Mouse (Mus musculus) left cerebral cortex, adult 2 months (tissue): Measurements from ENCODE around the gene Olfr876. TPM values are rescaled to one million over a fixed set of nuclear protein-coding genes. Genes with fewer than 3 reads are reported as not detected.
A peak's percentile ranks its signal among the peaks of the same experiment; 100 is the strongest.
"Not testable (repeated sequence)": the region's sequence is repeated elsewhere in the genome, so short reads cannot be mapped to it uniquely, and the experiment has no call there.

Experiments
- DNase-seq, 2 experiments: peaks; one replicate each; pipeline ENCODE4 v3.0.0; 2021 to 2022; ENCODE audit warnings: low spot score in 2 of 2, mixed read lengths in 1 of 2; ENCODE audit errors: extremely low spot score in 1 of 2
- H3K27ac ChIP-seq: fragments of 200-600 bp; 2 replicates; pipeline ENCODE4 v1.8.1; 2022
- H3K4me3 ChIP-seq: fragments of 200-600 bp; 2 replicates; pipeline ENCODE4 v1.8.1; 2022
- CTCF ChIP-seq: fragments of 200-600 bp; IDR thresholded peaks from 2 replicates; pipeline ENCODE4 v1.8.1; 2022; ENCODE audit warnings: antibody characterized with exemption, mild to moderate bottlenecking, moderate library complexity
- intact Hi-C: fragments of 180-260 bp; cut with DNase I; formaldehyde crosslinking; loops from one replicate; pipeline ENCODE4 v1.15.1; 2025
- long read RNA-seq, 2 experiments: library from polyadenylated mRNA; stranded (forward); transcript quantifications; one replicate each; pipeline ENCODE4 v2.0.0; 2021; ENCODE audit warnings: borderline mapping rate in 2 of 2
- total RNA-seq, 2 experiments: library from RNA; stranded (reverse); gene quantifications; 2 replicates each; pipeline ENCODE4 v1.2.3; 2021

The Olfr876 gene
- not detected for total RNA-seq
- long read RNA-seq, experiment 1, result 0 reads
- long read RNA-seq, experiment 2, result 0 reads

DNA sequence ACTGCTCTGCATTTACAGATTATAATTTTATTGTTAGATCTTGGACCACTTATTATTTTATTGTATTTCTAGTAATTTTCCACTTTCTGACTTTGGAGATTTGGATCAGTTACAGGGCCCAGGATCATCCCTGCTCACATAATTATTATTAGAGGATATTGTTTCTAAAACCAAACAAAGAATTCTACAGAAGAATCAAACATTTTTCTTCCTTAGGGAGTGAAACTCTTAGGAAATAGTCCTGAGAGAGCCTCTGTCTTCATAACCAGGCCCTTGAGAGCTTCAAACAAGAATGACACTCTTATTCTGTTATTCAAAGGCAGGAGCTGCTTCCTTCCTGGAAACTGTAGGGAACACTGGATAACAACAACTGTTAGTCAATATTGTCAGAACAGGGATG is at the start of gene Olfr876:
TSS of gene Olfr876 (plus strand) at position 301 of the 400 bp plus-strand sequence.
- TF ChIP-seq CTCF, result no peak
- no peak for DNase-seq
- Histone ChIP-seq H3K4me3 (no peak within 1 kb of the TSS), H3K27ac (no peak within 1 kb of the TSS)
- intact Hi-C loops, result no loop called here

DNA sequence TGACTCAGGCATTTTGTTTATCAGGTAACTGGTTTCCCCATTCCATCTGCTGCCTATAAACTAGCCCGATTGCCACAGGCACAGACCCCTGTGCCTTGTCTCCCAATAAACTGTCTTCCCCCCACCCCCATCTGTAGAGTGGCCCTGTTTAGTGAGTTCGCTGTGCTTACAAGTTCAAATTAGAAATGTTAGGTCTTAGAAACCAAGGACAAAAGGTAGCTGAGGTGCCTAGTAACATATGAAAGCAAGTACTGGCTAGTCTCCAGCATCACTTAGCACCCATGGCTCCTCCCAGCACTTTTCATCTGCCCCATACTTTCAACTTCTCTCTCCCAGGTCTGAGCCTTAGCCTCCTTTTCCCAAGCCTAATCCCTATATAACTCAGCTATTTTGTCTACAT is 41.1 kb upstream of the Olfr876 start:
- Histone ChIP-seq H3K4me3 (no peak overlapping the region), H3K27ac (no peak overlapping the region)
- intact Hi-C loops, result no loop called here
- no peak for DNase-seq
- no peak for TF ChIP-seq CTCF

DNA sequence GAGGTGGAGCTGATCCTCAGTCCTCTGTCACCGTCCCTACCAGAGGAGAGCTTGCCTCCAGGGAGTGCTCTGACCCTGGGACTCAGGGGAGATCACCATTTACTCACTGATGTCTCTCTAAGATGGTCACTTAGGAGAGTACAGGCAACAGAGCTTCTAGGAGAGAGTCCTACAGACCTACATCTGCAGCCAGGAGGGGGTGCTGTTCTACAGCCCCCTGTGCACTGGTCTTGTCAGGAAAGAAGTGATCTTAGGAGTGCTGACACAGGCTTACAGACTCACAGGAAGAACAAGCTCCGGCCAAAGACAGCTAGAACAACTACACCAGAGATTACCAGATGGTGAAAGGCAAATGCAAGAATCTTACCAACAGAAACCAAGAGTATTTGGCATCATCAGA is 40.3 kb upstream of the Olfr876 start:
- H3K27ac ChIP-seq, result no peak overlapping the region
- no peak overlapping the region for H3K4me3 ChIP-seq
- intact Hi-C loops, result no loop called here
- no peak; the same call in 1 of the 2 replicates for TF ChIP-seq CTCF
- DNase-seq, result no peak

DNA sequence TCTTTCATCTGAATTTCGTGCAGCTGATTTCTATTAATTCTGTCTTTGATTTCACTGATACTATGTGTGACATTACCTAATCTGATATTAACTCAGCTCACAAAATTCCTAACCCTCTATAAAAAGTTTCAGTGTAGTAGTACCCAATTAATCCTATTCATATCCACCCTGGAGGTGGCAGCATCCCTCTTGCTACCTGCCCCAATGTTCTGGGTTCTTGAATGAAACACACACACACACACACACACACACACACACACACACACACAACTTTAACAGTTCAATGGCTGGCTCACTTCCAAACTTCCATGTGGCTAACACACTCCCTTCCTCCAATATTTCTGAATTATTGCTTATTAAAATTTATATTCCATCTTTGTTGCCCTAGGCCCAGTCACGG is 32.2 kb upstream of the Olfr876 start:
- no peak for DNase-seq
- H3K27ac ChIP-seq, result no peak overlapping the region
- intact Hi-C loops, result no loop called here
- H3K4me3 ChIP-seq, result no peak overlapping the region
- TF ChIP-seq CTCF, result no peak

DNA sequence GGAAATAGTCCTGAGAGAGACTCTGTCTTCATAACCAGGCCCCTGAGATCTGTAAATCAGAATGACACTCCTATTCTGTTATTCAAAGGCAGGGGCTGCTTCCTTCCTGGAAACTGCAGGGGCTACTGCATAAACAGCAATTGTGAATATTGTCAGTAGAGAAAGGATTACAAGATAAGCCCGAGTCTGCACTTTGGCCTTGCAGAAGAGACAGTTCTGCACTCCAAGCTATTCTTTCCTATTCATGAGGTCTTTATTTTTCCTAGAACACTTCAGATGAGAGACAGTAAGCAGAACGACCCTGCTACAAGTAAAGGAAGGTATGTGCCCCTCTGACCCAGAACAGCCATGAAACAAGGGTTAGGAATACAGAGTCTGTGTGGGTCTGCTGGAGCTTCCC is 31.1 kb upstream of the Olfr876 start, which contains the start of gene Olfr875:
TSS of gene Olfr875 (plus strand) at position 99 of the 400 bp plus-strand sequence.
- intact Hi-C loops, result no loop called here
- no peak for TF ChIP-seq CTCF
- no peak within 1 kb of the TSS for H3K27ac ChIP-seq
- H3K4me3 ChIP-seq, result no peak within 1 kb of the TSS
- DNase-seq, result no peak

DNA sequence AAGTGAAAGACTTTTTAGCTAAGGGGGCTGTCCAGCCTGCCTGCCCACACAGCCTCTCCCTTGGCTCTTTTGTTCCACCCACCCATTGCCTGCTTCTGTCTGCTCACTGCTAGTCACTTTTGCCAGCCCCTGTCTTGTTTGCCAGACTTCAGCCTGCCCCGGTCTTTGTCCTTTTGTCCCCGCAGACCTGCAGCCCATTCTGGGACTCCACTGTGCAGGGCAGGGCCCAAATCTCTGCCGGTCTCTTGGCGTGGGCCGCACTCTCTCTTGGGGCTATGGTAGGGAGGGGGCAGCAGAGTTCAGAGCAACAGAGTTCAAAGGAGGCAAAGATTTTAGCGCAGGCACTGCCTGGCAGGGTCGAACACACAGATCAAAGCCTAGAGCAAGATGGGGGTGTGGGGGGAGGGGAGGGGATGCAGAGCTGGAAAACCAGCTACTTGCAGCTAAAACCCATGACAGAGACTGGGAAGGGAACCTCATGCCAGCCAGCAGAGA is 20.0 kb upstream of the Olfr876 start:
- intact Hi-C loops, result no loop called here
- Histone ChIP-seq H3K4me3 (peak overlapping the region; percentile 17; the same call in 1 of the 2 replicates), H3K27ac (no peak overlapping the region)
- no peak for TF ChIP-seq CTCF
- peak in 1 of 2 experiments; percentile 11 for DNase-seq

DNA sequence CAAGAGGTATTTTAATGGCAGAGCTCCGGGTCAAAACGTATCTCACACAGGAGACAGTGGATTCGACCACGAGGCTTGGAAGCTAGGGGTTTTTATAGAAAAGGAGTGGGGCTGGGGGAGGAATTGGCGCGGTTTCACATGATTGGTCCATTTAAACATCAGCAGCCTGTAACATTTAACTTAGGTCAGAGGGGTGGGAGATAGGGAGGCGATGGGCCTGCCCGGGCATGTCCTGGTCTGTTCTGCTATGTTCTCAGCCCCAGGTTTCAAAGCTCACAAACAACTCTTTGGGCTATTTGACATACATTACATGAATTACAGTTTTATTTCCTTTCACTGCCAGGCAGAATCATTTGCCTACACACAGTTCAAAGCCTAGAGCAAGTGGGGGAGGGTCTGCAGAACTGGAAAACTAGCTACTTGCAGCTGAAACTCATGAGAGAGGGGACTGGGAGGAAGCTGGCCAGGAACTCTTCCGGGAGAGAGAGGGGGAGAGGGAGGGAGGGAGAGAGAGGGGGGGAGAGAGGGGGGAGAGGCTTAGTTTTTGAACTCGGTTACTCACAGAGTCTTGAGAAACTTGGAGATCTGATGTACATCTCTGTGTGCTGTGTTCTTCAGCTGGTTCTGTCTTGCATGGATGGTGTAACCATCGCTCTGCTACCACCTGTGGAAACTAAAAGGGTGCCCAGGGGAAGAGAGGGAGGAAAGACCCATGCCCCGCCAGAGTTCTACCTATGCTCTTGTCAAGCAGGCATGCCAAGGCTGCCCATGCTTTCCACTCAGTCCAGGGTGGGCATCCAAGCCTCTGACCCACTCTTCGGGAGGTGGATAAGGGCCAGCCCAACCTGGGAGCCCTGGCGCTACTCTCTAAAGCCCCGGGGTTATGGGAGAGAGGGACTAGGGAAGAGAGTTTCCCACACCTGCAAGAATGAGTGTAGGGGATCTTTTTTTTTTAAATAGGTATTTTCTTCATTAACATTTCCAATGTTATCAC is 19.1 kb upstream of the Olfr876 start:
- H3K27ac ChIP-seq, H3K4me3 ChIP-seq, DNase-seq, intact Hi-C loops: not testable (repeated sequence)

DNA sequence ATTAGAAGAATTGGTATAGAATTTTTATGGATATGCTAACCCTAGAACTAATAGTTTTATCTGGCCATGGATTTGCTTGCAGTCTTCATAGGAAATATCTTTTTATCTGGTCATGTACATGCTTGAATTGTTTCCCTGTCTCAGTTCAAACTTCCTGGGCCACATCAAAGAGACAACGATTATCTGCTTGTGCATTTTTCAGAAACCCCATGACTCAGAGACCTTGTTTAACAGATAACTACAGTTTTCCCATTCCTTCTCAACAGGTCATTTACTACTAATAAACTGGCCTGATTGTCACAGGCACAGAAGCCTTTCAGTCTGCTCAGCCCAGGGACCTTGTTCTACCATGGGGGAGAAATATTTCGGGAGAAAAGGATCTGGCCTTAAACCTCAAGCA is 16.4 kb upstream of the Olfr876 start:
- no peak overlapping the region for H3K27ac ChIP-seq
- no peak for TF ChIP-seq CTCF
- DNase-seq, result no peak
- no peak overlapping the region for H3K4me3 ChIP-seq
- intact Hi-C loops, result no loop called here

DNA sequence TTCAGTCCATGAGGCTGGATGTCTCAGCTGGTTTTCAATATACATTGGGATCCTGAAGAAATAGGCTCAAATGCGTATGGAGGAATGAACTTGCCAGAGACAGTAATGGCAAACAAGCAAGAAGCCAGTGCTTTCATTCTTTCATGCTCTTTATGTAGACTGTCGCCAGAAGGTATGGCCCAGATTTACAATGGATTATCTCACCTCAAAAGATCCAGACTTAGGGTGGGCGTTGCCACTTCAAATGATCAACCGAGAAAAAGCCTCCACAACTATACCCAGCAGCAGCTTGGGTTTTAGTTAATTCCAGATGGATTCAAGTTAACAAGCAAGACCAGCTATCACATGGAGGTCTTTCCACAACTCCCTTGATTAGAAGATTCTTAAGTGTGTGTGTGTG is 776 bp upstream of the Olfr876 start:
- intact Hi-C loops, result no loop called here
- Histone ChIP-seq H3K4me3 (no peak overlapping the region), H3K27ac (no peak overlapping the region)
- TF ChIP-seq CTCF, result no peak
- no peak for DNase-seq

DNA sequence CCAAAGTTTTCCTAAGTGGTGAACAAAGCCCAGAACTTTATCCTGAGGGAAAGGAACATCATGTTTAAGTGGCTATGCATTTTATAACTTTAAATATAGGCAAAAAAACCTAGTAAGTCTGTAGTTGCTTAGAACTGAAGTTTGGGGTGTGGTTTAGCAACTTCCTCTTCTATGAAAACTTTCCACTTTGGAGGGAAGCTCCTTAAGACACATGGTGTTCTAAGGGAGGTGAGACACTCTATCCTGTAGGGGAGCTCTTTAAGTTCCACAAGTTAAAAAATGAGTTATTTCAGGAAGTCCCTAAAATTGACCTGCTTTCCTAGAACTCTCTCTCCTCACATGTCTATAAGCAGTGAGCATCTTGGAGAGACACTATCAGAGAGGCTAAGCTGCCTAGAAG is 4.4 kb downstream of the Olfr876 start:
- no peak for DNase-seq
- TF ChIP-seq CTCF, result no peak
- Histone ChIP-seq H3K27ac (no peak overlapping the region), H3K4me3 (no peak overlapping the region)
- intact Hi-C loops, result loop anchor here (5.0 kb wide), 1 partner anchor 130 kb away; no protein-coding TSS in a partner anchor

DNA sequence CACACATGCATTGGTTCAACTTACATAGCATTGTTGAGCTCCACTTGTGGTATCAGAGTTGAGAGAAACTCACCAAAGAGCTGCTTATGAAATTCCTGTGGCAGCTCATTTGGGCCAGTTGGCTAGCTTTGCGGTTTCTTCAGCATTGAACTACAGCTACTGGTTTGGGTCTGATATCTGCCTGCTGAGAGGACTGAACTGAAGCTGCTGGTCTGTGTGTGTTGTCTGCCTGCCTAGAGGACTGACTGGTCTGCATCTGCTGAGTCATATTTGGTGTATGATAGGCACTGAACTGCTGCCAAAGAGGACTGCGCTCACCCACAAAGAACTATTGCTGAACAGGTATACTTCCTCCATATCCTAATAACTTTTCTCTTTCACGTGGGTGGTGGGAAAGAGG is 5.6 kb downstream of the Olfr876 start:
- no peak overlapping the region for H3K27ac ChIP-seq
- TF ChIP-seq CTCF, result no peak
- no peak for DNase-seq
- intact Hi-C loops, result loop anchor here (5.0 kb wide), 1 partner anchor 131 kb away; no protein-coding TSS in a partner anchor
- no peak overlapping the region for H3K4me3 ChIP-seq

DNA sequence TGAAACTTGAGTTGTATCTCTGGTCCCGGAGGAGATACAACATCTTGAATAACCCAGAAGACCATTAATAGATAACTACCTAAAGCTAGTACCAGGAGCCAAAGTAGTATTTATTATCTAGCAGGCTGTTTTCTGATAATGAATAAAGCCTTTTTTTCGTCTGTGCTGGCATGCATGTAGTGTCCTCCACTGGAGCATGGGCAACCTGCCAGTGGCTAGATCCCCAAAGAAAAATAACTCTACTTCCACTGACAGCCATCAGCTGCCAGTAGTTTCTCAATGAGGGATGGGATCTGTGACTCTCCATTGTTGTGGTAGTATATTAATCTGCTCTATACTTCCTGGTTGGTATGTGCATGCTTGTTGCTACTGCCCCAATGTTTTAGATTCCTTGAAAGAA is 6.1 kb downstream of the Olfr876 start:
- no peak for TF ChIP-seq CTCF
- intact Hi-C loops, result loop anchor here (5.0 kb wide), 1 partner anchor 132 kb away; no protein-coding TSS in a partner anchor

More for the DNA sequence above, 6.1 kb downstream of the Olfr876 start:
- Histone ChIP-seq H3K4me3 (no peak overlapping the region), H3K27ac (no peak overlapping the region)
- DNase-seq, result no peak
